Mouse (Mus musculus) stomach, postnatal 0 days (tissue): ENCODE results near the gene Kirrel3.

ENCODE experiments used
- CTCF ChIP-seq: IDR thresholded peaks from 2 replicates; pipeline ENCODE4 v1.5.1; 2016; ENCODE audit warnings: antibody characterized with exemption, low read depth, mild to moderate bottlenecking, moderate library complexity
- EP300 ChIP-seq: optimal IDR thresholded peaks from 2 replicates; pipeline ENCODE3; 2016; ENCODE audit warnings: antibody characterized with exemption

GRCm38 (mm10) chr9:34586080-34586479 is 100.4 kb downstream of the Kirrel3 start:
- TF ChIP-seq CTCF (no peak), EP300 (no peak)
